Mouse (Mus musculus): ENCODE measurements around the gene Fam222a.

The Fam222a gene

DNA sequence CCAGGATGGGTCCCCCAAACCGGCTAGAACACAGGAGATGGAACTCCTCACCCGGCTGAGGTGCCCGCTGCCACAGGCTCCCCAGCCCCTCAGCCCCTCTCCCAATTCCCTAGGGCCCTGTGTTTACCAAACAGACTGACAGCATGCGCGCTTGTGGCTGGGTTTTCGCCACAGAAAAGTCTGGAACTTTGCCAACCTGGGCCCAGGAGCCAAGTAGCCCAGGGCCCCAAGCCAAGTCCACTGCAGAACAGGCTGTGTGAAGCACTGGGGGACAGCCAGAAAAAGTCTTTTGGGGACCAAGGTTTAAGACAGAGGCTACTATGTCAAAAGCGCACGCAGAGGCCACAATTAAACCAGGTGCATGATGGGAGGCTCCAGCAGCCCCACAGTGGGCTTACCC, 39.8 kb downstream of the Fam222a start:
- DNase-seq (ENCODE audit: low read depth, low spot score): no peak

GRCm38 (mm10) chr5:114608516-114608915, 40.7 kb downstream of the Fam222a start:
- DNase-seq (ENCODE audit: low read depth, low spot score): no peak

- DNase-seq (ENCODE audit: low read depth, low spot score): no peak
Measured at GRCm38 (mm10) chr5:114611256-114611655, 43.4 kb downstream of the Fam222a start.

- no peak for DNase-seq (ENCODE audit: low read depth, low spot score)
Measured at GRCm38 (mm10) chr5:114611968-114612608, 44.3 kb downstream of the Fam222a start.

- no peak for DNase-seq (ENCODE audit: low read depth, low spot score)
Measured at GRCm38 (mm10) chr5:114614863-114615262, 47.0 kb downstream of the Fam222a start.

DNA sequence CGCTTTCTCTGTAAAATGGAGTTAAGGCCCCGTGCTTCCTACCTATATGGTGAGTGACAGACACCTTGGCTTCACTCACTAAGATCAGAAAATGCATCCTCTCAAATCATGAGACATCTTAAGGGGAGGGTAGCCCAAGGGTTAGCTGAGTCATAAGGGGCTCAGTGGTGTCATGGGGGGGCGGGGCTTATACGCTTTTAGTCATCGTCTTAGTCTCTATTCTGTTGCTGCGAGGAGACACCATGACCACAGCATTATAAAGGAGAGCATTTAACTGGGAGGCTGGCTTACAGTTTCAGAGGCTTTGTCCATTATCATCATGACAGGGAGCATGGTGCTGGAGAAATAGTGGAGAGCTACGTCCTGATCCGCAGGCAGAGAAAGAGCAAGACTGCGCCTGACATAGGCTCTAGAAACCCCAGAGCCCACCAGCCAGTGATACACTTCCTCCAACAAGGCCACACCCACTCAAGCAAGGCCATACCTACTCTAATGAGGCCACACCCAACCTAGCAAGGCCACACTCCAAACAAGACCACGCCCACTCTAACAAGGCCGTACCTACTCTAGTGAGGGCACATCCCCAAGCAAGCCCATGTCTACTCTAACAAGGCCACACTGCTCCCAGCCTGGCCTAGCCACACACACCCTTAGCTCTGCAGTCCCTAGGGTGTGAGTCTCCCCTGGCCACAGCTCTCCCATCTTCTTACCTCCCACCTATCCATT, 48.7 kb downstream of the Fam222a start:
- DNase-seq (ENCODE audit: low read depth, low spot score): no peak

DNA sequence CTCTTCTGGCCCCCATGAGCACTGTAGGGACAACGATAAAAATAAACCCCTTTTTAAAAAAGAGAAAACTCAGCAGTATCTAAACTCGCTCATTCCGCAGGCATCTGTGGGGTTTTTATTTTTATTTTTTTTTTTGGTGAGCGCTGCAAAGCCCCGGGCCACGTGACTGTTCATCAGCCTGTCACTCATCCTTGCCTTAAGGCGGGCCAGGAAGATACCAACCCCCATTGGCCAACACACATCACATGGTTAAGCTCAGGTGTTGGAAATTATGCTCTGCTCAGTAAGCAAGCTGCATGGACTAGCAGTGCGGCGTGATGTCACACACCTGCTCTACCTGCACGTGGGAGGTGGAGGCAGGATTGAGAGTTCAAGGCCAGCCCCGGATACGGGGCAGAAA, 50.0 kb downstream of the Fam222a start:
- no peak for DNase-seq (ENCODE audit: low read depth, low spot score)

GRCm38 (mm10) chr5:114618851-114619250, 51.0 kb downstream of the Fam222a start:
- DNase-seq (ENCODE audit: low read depth, low spot score): peak; percentile 66

DNA sequence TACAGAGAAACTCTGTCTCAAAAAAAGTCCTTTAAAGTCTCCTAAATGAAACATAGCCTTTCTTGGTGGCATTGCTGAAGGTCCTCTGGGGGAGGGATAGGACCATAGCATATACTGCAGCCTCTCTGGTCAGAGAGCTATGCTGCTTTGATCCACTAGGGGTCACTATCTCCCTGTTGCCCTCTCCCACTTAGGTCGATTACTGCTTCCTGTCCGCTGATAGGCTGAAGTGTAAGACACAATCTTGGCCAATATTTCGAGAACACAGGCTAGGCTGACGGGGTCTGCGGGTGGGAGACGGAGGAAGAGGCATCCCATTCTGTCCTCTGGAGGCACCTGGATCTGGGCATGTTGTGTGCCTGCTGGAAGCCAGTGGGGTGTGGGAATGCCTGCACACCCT, 52.5 kb downstream of the Fam222a start:
- peak; percentile 52 for DNase-seq (ENCODE audit: low read depth, low spot score)

DNA sequence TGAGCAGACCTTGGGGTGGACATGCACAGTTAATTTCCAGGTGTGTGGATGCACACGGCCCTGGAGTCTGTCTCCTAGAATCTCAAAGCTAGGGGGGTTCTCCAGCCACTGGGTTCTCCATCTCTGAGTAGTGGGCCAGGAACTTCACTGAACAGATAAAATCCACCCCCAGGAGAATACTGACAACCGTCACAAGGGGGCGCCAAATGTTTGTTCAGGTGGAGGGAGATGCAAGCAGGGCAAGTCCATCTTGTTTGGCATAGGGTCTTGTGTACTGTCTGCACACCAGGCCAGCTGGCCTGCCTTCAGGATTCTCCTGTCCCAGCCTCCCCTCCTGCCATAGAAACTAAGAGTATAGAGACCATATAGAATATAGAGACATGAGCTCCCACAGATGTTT, 57.8 kb downstream of the Fam222a start:
- peak; percentile 67 for DNase-seq (ENCODE audit: low read depth, low spot score)

DNA sequence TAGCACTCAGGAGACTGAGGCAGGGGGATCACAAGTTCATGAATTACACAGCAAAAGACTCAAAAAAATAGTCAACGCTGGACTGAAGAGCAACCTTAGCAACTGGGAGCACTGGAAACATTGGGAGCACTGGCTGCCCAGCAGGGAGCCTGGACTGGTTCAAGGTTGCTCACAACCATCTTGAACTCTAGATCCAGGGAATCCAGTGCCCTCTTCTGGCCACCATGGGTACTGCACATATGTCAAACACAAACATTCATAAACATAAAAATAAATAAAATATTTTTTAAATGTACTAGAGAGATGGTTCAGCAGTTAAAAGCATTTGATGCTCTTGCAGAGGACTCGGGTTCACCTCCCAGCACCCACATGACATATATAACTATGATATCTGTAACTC, 63.5 kb downstream of the Fam222a start:
- DNase-seq (ENCODE audit: low read depth, low spot score): no peak

- DNase-seq (ENCODE audit: low read depth, low spot score): no peak
Measured at GRCm38 (mm10) chr5:114636091-114636490, 68.3 kb downstream of the Fam222a start.

DNA sequence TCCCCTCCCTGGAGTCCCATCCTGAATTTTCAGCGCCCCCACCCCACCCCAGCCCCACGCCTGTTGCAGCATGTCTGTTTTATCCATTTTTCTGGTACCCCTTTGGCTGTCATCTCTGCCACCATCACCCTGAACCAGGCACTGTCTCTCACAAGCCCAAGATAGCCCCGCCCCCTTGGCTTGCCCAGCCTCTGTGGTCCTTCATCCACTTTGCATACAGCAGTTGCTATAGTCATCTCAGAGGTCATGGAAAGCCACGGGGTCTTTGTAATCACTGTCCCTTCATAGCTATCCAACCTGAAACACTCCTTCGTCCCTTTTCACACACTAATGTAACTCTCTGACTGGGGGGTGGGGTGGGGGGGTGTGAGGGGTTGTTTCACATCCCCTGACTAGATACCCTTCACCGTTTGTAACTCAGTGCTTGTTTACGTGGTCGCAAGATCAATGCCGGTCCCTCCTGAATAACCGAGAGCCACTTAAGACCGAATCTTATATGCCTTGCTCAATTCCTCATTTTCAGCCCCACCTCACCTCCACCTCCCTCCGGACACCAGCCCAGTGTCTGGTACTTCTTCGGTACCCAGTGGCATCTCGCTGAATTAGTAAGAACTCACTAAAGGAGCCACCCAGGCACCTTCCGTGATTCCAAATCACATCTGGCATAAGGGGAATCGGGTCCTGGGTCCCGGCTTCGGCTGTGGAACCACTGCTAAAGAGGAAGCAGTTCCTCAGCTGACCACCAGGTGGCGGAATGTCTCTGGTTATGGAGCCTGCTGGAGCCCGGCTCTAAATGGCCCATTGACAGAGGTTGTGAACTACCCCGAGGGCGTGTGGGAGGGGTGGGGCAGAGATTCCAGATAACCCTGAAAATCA, 71.2 kb downstream of the Fam222a start:
- DNase-seq (ENCODE audit: low read depth, low spot score): peak; percentile 86

- DNase-seq (ENCODE audit: low read depth, low spot score): no peak
Measured at GRCm38 (mm10) chr5:114639645-114639957, 71.8 kb downstream of the Fam222a start.

- no peak for DNase-seq (ENCODE audit: low read depth, low spot score)
Measured at GRCm38 (mm10) chr5:114640809-114641208, 73.0 kb downstream of the Fam222a start.

DNA sequence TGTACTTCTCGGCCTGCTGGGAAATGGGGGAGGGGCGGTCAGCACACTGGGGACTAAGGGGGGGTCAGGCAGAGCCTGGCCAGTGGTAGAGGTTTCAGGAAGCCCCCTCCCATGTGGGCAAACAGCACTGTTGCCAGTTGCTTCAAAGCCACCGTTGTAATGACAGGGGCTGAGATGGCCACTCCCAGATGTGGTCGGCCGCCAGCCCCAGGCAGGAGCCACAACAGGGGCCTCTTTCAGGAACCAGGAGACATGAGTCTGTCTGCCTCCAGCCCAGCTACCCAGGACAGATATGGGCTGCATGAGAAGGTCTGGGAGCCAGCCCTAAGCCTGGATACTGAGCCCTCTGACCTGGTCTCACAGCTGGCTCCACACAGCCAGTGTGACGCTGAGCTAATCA, 77.1 kb downstream of the Fam222a start:
- DNase-seq (ENCODE audit: low read depth, low spot score): no peak

DNA sequence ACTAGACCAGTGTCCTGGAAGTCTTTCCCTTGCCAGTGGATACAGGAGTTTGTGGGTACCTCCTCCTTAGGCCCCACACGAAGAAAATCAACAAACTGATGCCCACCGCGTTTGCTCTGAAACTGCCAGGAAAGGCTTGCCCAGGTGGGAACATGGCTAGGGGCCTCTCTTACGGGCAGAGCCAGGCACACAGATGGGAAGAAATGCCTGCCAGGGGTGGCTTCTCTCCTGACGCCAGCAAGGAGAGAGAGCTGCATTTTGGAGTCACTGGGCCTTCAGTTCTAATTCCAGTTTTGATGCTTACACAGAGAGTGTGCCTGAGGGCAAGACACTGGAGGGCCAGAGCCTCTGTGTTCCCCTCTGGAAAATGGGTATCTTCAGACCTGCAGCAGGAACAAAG, 78.1 kb downstream of the Fam222a start:
- DNase-seq (ENCODE audit: low read depth, low spot score): no peak

DNA sequence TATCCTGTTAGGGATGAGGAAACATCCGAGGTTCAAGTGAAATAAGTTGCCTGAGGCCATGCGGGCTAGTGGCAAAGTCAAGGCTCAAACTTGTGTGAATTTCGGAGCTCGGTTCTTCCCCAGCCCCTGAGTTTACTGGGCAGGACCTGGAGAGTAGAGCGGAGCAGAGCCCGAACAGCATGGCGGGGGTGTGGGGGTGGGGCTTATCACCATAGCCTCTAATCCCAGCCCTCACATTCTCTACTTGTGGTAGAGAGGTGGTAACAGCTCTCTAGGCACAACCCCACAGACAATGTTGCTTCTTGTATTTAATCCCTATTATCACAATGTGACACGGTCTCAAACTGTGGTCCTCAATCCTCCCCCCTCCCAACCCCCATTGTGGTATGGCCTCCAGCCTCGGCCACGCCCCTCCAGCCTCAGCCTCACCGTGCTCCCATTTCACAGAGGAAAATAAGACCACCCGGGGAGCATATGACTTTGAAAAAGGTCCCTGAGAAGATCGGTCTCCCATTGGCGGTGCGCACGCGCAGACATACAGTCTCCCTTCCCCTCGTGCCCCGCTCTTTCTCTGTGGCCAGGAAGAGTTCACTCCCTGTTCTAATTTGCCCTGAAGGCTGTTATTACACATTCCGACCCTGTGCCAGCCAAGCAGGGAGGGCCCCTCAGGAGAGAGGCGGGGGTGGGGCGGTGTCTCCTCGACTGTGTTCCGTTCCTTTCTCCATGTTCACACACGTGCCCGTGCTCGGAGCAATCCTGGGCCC, 79.6 kb downstream of the Fam222a start:
- peak; percentile 50 for DNase-seq (ENCODE audit: low read depth, low spot score)

GRCm38 (mm10) chr5:114648728-114649311, 81.0 kb downstream of the Fam222a start:
- DNase-seq (ENCODE audit: low read depth, low spot score): no peak

- DNase-seq (ENCODE audit: low read depth, low spot score): no peak
Measured at GRCm38 (mm10) chr5:114651002-114651401, 83.2 kb downstream of the Fam222a start.

GRCm38 (mm10) chr5:114651449-114651848, 83.6 kb downstream of the Fam222a start:
- DNase-seq (ENCODE audit: low read depth, low spot score): no peak
